Mouse (Mus musculus): ENCODE measurements around the gene Myh7b. TPM values are rescaled to one million over a fixed set of nuclear protein-coding genes. Genes with fewer than 3 reads are reported as not detected.
"Not testable (repeated sequence)": the region's sequence is repeated elsewhere in the genome, so short reads cannot be mapped to it uniquely, and the experiment has no call there.

Myh7b gene
- polyA plus RNA-seq, 1 experiment from 2014 or later: 2.5 TPM

DNA sequence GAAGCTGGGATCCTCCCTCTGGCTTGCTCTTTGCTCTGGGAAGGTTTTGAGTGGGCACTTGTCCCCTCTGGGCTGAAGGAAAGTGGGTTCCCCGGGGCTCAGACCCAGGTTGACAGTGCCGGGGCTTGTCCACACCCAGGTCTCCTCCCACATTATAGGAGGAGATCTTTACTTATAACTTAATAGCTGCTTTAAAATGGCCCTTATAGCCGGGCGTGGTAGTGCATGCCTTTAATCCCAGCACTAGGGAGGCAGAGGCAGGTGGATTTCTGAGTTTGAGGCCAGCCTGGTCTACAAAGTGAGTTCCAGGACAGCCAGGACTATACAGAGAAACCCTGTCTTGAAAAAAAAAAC lies 5.8 kb upstream of the Myh7b start:
- not testable (repeated sequence) for H3K4me2 ChIP-seq; H3K27ac ChIP-seq; H3K36me3 ChIP-seq; H3K9me3 ChIP-seq; H3K27me3 ChIP-seq; ATAC-seq (ENCODE audit: insufficient number of reproducible peaks, low FRiP score, low TSS enrichment, low read depth); H3K4me3 ChIP-seq; H3K4me1 ChIP-seq
- WGBS: 55% methylated on average over 4 of the region's 4 CpGs
- H3K9ac ChIP-seq: 0 out of 2 replicates have a peak overlapping the region, but pooled peaks have one; percentile 20

DNA sequence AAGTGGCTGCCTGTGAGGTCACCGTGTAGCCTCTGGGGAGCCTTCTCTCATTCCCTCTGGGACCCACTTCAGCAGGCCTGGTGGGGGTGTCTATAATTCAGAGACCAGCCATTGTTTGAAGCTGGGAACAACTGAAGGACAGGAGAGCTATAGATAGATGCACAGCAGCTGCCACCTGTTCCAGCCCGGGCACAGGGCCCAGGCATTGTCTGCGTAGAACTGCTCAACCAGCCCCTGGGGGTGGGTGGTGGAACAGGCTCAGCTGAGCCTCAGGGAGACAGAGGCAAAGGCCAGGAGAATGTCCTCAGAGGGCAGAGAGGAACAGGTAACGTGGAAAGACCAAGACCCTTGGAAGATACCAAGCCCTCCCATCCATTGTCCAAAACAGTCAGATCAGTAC lies 4.7 kb upstream of the Myh7b start:
- ATAC-seq (ENCODE audit: insufficient number of reproducible peaks, low FRiP score, low TSS enrichment, low read depth): no peak
- Histone ChIP-seq H3K4me2 (no peak overlapping the region), H3K4me3 (no peak overlapping the region), H3K9me3 (no peaks in the 10 kb centered on the region), H3K27me3 (no peaks in the 10 kb centered on the region), H3K9ac (no peak overlapping the region), H3K4me1 (no peaks in the 10 kb centered on the region), H3K36me3 (no peaks in the 10 kb centered on the region), H3K27ac (no peak overlapping the region)
- 78% methylated on average over 4 of the region's 4 CpGs for WGBS

DNA sequence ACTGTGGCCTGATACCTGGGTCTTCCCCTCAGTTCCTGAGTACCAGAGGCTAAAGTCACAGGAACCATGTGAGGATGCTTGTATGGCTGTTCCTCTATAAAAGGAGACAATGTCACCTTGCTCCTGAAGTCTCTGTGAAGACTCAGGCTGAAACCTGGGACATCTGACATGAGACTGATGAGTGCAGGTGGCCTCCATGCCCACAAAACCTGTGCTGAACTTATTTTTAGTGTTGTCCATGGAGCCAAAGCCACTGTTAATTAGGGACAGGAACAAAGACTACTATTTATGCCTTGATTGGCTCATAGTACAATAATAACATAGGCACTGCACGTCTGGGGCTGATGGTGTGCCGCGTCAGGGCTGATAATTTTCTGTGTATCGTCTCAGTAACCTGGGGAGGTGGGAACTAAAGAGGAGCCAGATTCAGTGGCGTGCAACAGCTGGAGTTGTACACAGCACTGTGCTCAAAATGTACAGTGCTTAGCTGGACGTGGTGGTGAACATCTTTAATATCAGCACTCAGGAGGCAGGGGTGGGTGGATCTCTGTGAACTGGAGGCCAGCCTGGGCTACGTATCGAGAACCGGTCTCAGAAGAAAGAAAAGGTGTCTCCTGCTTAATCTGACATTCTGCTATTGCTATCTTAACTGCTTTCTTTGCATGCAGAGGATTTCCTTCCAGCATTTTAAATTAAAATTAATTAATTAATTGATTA lies 980 bp downstream of the Myh7b start:
- Histone ChIP-seq H3K4me3 (no peak overlapping the region), H3K4me1 (peaks cover 11% of the 10 kb centered on the region; the same call in 1 of the 2 replicates), H3K9ac (no peak overlapping the region), H3K36me3 (no peaks in the 10 kb centered on the region), H3K27ac (no peak overlapping the region), H3K9me3 (no peaks in the 10 kb centered on the region), H3K4me2 (no peak overlapping the region), H3K27me3 (no peaks in the 10 kb centered on the region)
- WGBS: 80% methylated on average over 9 of the region's 9 CpGs
- no peak for ATAC-seq (ENCODE audit: insufficient number of reproducible peaks, low FRiP score, low TSS enrichment, low read depth)

- peak; percentile 64 for ATAC-seq (ENCODE audit: insufficient number of reproducible peaks, low FRiP score, low TSS enrichment, low read depth)
Observed at GRCm38 (mm10) chr2:155613326-155613755, 2.3 kb downstream of the Myh7b start.

DNA sequence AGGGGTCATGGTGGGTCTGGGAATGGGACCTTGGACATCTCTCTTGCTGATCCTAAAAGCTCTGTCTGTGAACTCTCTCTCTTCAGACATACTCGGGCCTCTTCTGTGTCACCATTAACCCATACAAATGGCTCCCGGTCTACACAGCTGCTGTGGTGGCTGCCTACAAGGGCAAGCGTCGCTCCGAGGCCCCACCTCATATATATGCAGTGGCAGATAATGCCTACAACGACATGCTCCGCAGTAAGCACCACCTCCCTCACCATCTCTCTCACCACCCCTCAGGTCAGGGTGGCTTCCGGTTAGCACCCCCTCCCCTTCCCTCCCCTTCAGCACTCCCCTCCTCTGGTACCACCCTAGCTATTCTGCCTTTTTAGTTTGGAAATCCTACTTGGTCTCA lies 2.9 kb downstream of the Myh7b start:
- Histone ChIP-seq H3K4me3 (peak overlapping the region; percentile 34; the same call in 1 of the 2 replicates), H3K4me1 (peaks cover 11% of the 10 kb centered on the region; the same call in 1 of the 2 replicates), H3K36me3 (no peaks in the 10 kb centered on the region), H3K27me3 (no peaks in the 10 kb centered on the region), H3K27ac (no peak overlapping the region), H3K9ac (no peak overlapping the region), H3K9me3 (no peaks in the 10 kb centered on the region), H3K4me2 (peak overlapping the region; percentile 55; the same call in 1 of the 2 replicates)
- ATAC-seq (ENCODE audit: insufficient number of reproducible peaks, low FRiP score, low TSS enrichment, low read depth): no peak
- 64% methylated on average over 8 of the region's 8 CpGs for WGBS

More at GRCm38 (mm10) chr2:155613326-155613755, 2.3 kb downstream of the Myh7b start:
- 2% methylated on average over 19 of the region's 20 CpGs for WGBS
- H3K9me3 ChIP-seq: no peaks in the 10 kb centered on the region
- H3K4me3 ChIP-seq: peak overlapping the region; percentile 34
- no peak overlapping the region for H3K9ac ChIP-seq
- H3K27me3 ChIP-seq: no peaks in the 10 kb centered on the region
- peaks cover 11% of the 10 kb centered on the region; the same call in 1 of the 2 replicates for H3K4me1 ChIP-seq
- no peak overlapping the region for H3K27ac ChIP-seq
- H3K36me3 ChIP-seq: no peaks in the 10 kb centered on the region
- H3K4me2 ChIP-seq: peak overlapping the region; percentile 55

- no peak overlapping the region for H3K27ac ChIP-seq
- WGBS: 51% methylated on average over 6 of the region's 6 CpGs
Observed at GRCm38 (mm10) chr2:155616971-155617370, 6.0 kb downstream of the Myh7b start.

DNA sequence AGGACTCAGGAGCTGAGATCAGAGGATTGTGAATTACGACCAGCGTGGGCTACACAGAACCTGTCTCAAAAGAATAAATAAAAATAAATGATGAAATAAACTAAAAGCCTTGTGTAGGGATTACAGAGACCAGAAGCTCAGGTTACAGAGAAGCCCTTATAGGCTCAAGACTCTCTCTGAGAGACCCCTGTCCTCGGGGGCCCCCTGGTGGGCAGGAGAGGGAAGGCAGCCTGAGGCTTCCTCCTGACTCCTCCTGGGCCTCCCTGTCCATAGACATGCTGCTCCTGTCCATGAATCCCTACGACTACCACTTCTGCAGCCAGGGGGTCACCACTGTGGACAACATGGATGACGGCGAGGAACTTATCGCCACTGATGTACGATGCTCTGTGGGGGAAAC lies 8.8 kb downstream of the Myh7b start:
- H3K4me2 ChIP-seq: no peak overlapping the region
- H3K27ac ChIP-seq: no peak overlapping the region
- ATAC-seq (ENCODE audit: insufficient number of reproducible peaks, low FRiP score, low TSS enrichment, low read depth): peak; percentile 46; the same call in 1 of the 2 replicates

More at GRCm38 (mm10) chr2:155616971-155617370, 6.0 kb downstream of the Myh7b start:
- no peaks in the 10 kb centered on the region for H3K36me3 ChIP-seq
- no peaks in the 10 kb centered on the region for H3K27me3 ChIP-seq
- ATAC-seq (ENCODE audit: insufficient number of reproducible peaks, low FRiP score, low TSS enrichment, low read depth): no peak
- peaks cover 15% of the 10 kb centered on the region; the same call in 1 of the 2 replicates for H3K4me1 ChIP-seq
- no peaks in the 10 kb centered on the region for H3K9me3 ChIP-seq
- H3K4me3 ChIP-seq: no peak overlapping the region
- no peak overlapping the region for H3K9ac ChIP-seq
- H3K4me2 ChIP-seq: no peak overlapping the region

GRCm38 (mm10) chr2:155622606-155623005 lies 11.6 kb downstream of the Myh7b start:
- Histone ChIP-seq H3K27me3 (peaks cover 25% of the 10 kb centered on the region), H3K4me2 (no peak overlapping the region), H3K27ac (no peak overlapping the region), H3K9ac (no peak overlapping the region), H3K4me1 (peaks cover 7% of the 10 kb centered on the region; the same call in 1 of the 2 replicates), H3K9me3 (no peaks in the 10 kb centered on the region), H3K36me3 (no peaks in the 10 kb centered on the region), H3K4me3 (no peak overlapping the region)
- no peak for ATAC-seq (ENCODE audit: insufficient number of reproducible peaks, low FRiP score, low TSS enrichment, low read depth)
- WGBS: 22% methylated on average over 11 of the region's 11 CpGs

More for the DNA sequence above, 8.8 kb downstream of the Myh7b start:
- no peak overlapping the region for H3K4me3 ChIP-seq
- H3K36me3 ChIP-seq: no peaks in the 10 kb centered on the region
- peaks cover 7% of the 10 kb centered on the region; the same call in 1 of the 2 replicates for H3K4me1 ChIP-seq
- H3K27me3 ChIP-seq: 0 out of 2 replicates have a peak, but pooled peaks cover 5% of the 10 kb centered on the region
- H3K9me3 ChIP-seq: no peaks in the 10 kb centered on the region
- no peak overlapping the region for H3K9ac ChIP-seq
- 22% methylated on average over 8 of the region's 8 CpGs for WGBS

- 89% methylated on average over 6 of the region's 6 CpGs for WGBS
- 0 out of 2 replicates have a peak, but pooled peaks cover 2% of the 10 kb centered on the region for H3K36me3 ChIP-seq
- no peak overlapping the region for H3K27ac ChIP-seq
- peaks cover 39% of the 10 kb centered on the region for H3K27me3 ChIP-seq
- no peak overlapping the region for H3K4me3 ChIP-seq
- H3K4me1 ChIP-seq: peaks cover 11% of the 10 kb centered on the region
- no peaks in the 10 kb centered on the region for H3K9me3 ChIP-seq
- no peak overlapping the region for H3K4me2 ChIP-seq
- no peak overlapping the region for H3K9ac ChIP-seq
- ATAC-seq (ENCODE audit: insufficient number of reproducible peaks, low FRiP score, low TSS enrichment, low read depth): no peak
Observed at GRCm38 (mm10) chr2:155623996-155624395, 13.0 kb downstream of the Myh7b start.

DNA sequence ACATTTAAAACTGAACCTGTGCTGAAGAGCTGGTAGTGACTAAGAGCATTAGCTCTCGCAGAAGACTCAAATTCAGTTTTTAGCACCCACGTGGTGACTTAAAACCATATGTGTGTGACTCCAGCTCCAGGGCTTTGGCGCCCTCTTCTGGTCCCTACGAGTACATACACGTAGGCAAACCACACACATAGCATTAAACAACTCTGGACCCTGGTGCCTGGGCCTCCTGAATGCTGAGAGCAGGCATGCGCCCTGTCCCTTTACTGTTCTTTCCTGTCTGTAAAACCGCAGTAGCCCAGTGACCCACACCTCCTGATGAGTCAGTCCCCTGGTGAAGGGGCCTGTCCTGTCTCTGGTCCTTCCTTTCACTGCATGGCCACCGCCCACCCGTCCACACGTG lies 13.7 kb downstream of the Myh7b start:
- Histone ChIP-seq H3K27ac (no peak overlapping the region), H3K9me3 (no peaks in the 10 kb centered on the region), H3K27me3 (peaks cover 46% of the 10 kb centered on the region), H3K4me2 (no peak overlapping the region), H3K4me3 (no peak overlapping the region), H3K36me3 (0 out of 2 replicates have a peak, but pooled peaks cover 2% of the 10 kb centered on the region), H3K4me1 (peaks cover 14% of the 10 kb centered on the region), H3K9ac (no peak overlapping the region)
- no peak for ATAC-seq (ENCODE audit: insufficient number of reproducible peaks, low FRiP score, low TSS enrichment, low read depth)
- 37% methylated on average over 10 of the region's 10 CpGs for WGBS

- H3K36me3 ChIP-seq: peaks cover 2% of the 10 kb centered on the region; the same call in 1 of the 2 replicates
- peaks cover 24% of the 10 kb centered on the region for H3K4me1 ChIP-seq
- no peak overlapping the region for H3K9ac ChIP-seq
- ATAC-seq (ENCODE audit: insufficient number of reproducible peaks, low FRiP score, low TSS enrichment, low read depth): no peak
- no peak overlapping the region for H3K4me2 ChIP-seq
- H3K4me3 ChIP-seq: no peak overlapping the region
- WGBS: 60% methylated on average over 15 of the region's 15 CpGs
- peaks cover 62% of the 10 kb centered on the region for H3K27me3 ChIP-seq
- H3K27ac ChIP-seq: no peak overlapping the region
- no peaks in the 10 kb centered on the region for H3K9me3 ChIP-seq
Observed at GRCm38 (mm10) chr2:155626277-155626676, 15.3 kb downstream of the Myh7b start.

DNA sequence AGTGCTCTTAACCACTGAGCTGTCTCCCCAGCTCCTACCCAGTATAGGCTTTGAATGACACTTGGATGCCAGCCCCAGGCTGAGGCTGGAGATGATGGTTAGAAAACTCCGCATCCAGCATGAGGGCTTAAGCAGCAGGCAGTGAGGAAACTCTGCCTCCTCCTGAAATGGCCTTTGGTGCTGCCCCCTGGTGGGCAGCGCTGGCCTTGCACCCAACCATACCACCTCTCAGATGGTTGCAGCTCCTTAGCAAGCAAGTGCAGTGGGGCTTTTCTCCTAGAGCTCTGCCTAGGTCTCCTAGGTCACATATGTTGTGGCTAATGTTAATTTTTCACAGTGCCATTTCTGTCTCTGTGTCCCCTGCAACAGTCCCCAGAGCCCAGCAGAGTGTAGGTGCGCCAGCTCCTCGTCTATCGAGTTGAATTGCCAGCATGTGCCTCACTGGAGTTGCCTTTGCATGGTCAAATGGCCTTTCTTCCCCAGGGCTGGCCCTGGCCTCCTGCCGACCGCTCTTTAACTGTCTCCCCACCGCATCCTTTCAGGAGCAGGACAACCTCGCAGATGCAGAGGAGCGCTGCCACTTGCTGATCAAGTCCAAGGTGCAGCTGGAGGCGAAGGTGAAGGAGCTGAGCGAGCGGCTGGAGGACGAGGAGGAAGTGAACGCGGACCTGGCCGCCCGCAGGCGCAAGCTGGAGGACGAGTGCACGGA lies 16.2 kb downstream of the Myh7b start:
- H3K36me3 ChIP-seq: peaks cover 11% of the 10 kb centered on the region
- WGBS: 53% methylated on average over 21 of the region's 21 CpGs
- H3K27me3 ChIP-seq: peaks cover 71% of the 10 kb centered on the region
- no peak overlapping the region for H3K27ac ChIP-seq
- peaks cover 24% of the 10 kb centered on the region for H3K4me1 ChIP-seq
- no peaks in the 10 kb centered on the region for H3K9me3 ChIP-seq
- H3K4me3 ChIP-seq: no peak overlapping the region
- H3K4me2 ChIP-seq: no peak overlapping the region
- ATAC-seq (ENCODE audit: insufficient number of reproducible peaks, low FRiP score, low TSS enrichment, low read depth): no peak
- no peak overlapping the region for H3K9ac ChIP-seq

All from limb, embryonic 15.5 days (tissue).